Mouse (Mus musculus) frontal cortex, postnatal 10 days (tissue): ENCODE results near the gene Herpud1.
"Not testable (repeated sequence)": the region's sequence is repeated elsewhere in the genome, so short reads cannot be mapped to it uniquely, and the experiment has no call there.

ENCODE experiments used
- DNase-seq, 2 experiments: peaks; one replicate each; pipeline ENCODE4 v3.0.0; 2022; ENCODE audit warnings: low spot score in 2 of 2, mixed read lengths in 1 of 2

Herpud1 gene

GRCm38 (mm10) chr8:94375551-94375991 lies 10.7 kb upstream of the Herpud1 start:
- DNase-seq = no peak

GRCm38 (mm10) chr8:94376176-94376575 lies 10.1 kb upstream of the Herpud1 start:
- no peak for DNase-seq

GRCm38 (mm10) chr8:94376580-94376979 lies 9.7 kb upstream of the Herpud1 start:
- DNase-seq = no peak

GRCm38 (mm10) chr8:94377031-94377430 lies 9.2 kb upstream of the Herpud1 start:
- DNase-seq = no peak

- DNase-seq = no peak
Observed at GRCm38 (mm10) chr8:94377714-94378205, 8.5 kb upstream of the Herpud1 start.

- DNase-seq = no peak
Observed at GRCm38 (mm10) chr8:94378763-94379415, 7.3 kb upstream of the Herpud1 start.

GRCm38 (mm10) chr8:94379686-94380085 lies 6.6 kb upstream of the Herpud1 start:
- DNase-seq = no peak

GRCm38 (mm10) chr8:94384166-94384565 lies 2.1 kb upstream of the Herpud1 start:
- DNase-seq = no peak

- no peak for DNase-seq
Observed at GRCm38 (mm10) chr8:94385506-94386213, 578 bp upstream of the Herpud1 start.

GRCm38 (mm10) chr8:94387027-94387684 lies 918 bp downstream of the Herpud1 start:
- DNase-seq = peak; percentile 74 to 79

GRCm38 (mm10) chr8:94387785-94388184 lies 1.5 kb downstream of the Herpud1 start:
- DNase-seq = no peak

GRCm38 (mm10) chr8:94389531-94389930 lies 3.3 kb downstream of the Herpud1 start:
- no peak for DNase-seq

GRCm38 (mm10) chr8:94390429-94390828 lies 4.2 kb downstream of the Herpud1 start:
- DNase-seq = no peak

- no peak for DNase-seq
Observed at GRCm38 (mm10) chr8:94390910-94391309, 4.7 kb downstream of the Herpud1 start.

- no peak for DNase-seq
Observed at GRCm38 (mm10) chr8:94392147-94392546, 5.9 kb downstream of the Herpud1 start.

- DNase-seq = no peak
Observed at GRCm38 (mm10) chr8:94392648-94393047, 6.4 kb downstream of the Herpud1 start.

GRCm38 (mm10) chr8:94395851-94396540 lies 9.8 kb downstream of the Herpud1 start:
- no peak for DNase-seq

- DNase-seq = peak in 1 of 2 experiments; percentile 30
Observed at GRCm38 (mm10) chr8:94396964-94397657, 10.9 kb downstream of the Herpud1 start.

GRCm38 (mm10) chr8:94398587-94398986 lies 12.3 kb downstream of the Herpud1 start:
- no peak for DNase-seq

GRCm38 (mm10) chr8:94399361-94399953 lies 13.2 kb downstream of the Herpud1 start:
- DNase-seq = no peak

GRCm38 (mm10) chr8:94399957-94400356 lies 13.7 kb downstream of the Herpud1 start:
- not testable (repeated sequence) for DNase-seq
